Mouse (Mus musculus) kidney, postnatal 14 days (tissue): Measurements from ENCODE around the gene St6gal1.

ENCODE experiments used
- DNase-seq: peaks from one replicate; pipeline ENCODE4 v3.0.0; 2022; ENCODE audit warnings: mixed read lengths

St6gal1 gene

DNA sequence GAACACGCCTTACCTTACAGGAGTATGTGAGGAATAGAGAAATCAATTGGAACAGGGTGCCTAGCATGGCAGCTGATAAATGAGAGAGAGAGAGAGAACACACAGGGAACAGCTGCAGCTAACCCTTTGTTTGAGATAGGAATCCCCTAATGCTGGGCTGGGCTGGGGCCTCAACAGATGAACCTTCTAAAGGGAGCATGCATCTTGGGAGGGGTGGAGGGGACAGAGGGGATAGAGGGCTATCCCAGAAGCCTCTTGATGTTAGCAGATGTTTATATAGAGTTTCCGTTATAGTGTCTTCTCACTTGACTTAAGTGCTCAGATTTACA, 26.9 kb downstream of the St6gal1 start:
- DNase-seq: no peak

DNA sequence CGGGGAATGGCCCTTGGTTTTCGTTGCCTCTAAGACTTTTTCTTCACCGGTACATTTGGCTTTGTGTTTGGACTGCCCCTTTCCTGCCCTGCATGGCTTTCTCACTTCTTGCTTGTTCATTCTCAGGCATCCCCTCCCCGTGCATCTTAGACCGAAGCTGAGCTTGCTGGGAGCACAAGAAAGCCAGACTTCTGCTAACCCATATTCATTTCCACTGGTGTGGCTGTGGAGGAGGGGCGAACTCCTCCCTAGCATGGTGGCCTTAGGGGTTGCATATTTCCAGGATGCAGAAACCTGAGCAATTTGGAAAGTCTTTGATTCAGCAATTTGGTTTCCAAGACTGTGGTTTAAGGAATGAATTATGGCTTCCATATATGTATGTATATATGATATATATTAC, 29.1 kb downstream of the St6gal1 start:
- DNase-seq: no peak

DNA sequence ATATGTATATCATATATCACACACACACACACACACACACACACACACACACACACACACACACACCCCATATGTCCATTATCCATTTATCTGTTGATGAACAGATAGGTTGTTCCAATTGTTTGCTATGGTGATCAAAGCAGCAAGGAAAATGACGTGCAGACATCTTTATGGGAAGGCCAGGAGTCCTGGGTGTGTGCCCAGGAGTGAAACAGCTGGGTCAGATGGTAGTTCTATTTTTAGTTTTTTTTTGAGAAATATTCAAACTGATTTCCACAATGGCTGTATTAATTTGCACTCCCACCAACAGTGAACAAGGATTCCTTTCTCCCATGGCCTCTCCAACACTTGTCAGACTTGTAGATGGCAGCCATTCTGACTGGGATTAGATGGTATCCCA, 29.5 kb downstream of the St6gal1 start:
- no peak for DNase-seq

DNA sequence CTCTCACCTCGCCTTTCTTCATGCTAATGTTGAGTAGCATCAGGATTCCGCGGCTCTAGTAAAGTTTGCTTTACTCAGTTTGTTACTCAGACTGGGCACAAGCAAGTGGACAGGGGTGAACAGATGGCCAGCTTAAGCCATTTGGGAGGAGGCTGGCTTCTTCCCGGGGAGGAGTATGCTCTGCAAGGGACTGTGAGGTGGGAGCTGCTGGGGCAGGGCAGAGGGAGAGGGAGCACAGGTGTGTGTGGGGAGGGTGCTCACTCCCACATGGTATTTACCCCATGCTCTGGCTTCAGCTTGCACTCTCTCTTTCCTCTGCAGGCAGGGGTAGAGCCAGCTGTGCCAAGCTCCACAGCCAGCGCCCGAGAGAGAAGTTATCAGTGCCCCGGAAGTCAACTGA, 32.1 kb downstream of the St6gal1 start:
- DNase-seq: no peak

DNA sequence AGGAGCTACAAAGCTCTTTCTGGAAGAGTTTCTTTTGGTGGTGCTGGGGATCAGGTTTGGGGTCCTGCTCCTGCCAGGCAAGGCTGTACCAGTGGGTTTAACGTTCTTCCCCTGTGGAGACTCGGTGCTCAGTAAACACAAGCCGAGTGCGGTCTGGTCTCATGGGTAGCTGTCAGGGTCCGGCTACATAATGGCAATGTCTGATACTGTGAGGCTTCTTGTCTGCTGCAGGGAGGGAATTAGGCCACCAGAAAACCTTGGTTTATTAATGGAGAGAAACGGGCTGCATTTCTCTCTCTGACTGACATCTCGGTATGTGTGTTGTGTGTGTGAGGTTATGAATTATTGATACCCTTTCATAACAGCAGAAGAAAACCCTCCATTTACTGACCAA, 33.9 kb downstream of the St6gal1 start:
- no peak for DNase-seq

- DNase-seq: no peak
Measured at GRCm38 (mm10) chr16:23258823-23259457, 34.4 kb downstream of the St6gal1 start.

DNA sequence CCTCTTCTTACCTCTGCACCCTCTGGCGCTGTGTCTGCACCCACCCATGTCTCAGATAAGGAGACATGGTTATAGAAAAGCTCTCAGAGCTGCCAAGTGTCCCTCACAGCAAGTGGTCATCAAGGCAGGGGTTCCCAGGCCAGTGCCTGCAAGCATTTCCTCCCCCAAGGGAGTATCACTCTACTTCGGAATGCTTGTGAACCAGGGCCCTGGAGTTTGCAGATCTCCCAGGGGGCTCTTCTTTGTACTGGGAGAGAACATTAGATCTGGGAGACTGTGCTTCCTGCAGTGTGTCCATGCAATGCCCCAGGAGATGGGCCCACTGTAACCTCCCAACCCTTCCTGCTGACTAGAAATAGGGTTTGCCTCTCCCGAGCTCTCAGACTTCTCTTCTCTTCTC, 35.0 kb downstream of the St6gal1 start:
- no peak for DNase-seq

DNA sequence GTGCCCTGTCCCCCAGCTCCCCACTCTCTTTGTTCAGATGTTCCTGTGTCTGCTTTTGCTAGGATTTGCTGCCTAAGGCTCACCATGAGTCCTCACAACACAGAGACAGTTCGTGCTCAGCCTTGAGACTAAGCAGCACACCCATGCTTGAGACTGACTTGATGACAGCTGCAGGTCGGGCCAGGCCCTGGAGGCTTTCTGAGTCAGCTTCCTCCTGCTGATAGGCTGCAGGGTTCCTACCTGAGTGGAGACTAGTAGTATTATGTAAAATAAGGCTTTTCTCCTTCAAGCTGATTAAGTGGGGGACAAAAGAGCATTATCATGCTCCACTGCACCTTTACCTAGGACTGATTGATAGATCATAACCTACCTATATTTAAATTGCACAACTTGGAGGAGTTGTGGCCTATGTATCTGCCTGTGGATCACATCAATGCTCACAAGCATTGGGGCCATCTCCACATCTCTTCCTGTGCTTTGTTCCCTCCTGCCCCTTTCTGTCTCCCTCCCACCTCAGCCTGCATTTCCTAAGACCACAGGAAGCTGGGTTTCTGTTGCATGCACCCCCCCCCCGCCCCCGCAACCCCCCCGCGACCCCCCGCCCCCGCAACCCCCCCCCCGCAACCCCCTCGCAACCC, 37.7 kb downstream of the St6gal1 start:
- no peak for DNase-seq

GRCm38 (mm10) chr16:23262846-23263245, 38.3 kb downstream of the St6gal1 start:
- DNase-seq: no peak

DNA sequence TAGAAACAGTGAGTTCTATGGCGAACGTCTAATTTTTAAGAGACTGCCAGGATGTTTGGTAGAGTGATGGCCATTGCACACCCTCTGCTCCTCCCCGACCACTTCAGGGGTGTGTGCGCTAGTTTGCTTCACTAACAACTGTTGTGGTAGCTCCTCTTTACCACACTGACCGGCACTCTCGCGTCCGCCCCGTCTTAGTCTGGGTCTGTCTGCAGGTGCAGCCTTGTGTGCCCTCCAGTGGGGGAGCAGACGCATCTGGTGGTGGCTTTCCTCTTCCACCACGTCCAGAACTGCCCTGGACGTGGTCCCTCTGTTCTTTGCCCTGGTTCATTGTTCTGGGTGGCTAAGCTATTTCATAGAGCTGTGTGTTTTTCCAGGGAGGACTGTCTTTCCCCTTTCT, 40.5 kb downstream of the St6gal1 start:
- no peak for DNase-seq

DNA sequence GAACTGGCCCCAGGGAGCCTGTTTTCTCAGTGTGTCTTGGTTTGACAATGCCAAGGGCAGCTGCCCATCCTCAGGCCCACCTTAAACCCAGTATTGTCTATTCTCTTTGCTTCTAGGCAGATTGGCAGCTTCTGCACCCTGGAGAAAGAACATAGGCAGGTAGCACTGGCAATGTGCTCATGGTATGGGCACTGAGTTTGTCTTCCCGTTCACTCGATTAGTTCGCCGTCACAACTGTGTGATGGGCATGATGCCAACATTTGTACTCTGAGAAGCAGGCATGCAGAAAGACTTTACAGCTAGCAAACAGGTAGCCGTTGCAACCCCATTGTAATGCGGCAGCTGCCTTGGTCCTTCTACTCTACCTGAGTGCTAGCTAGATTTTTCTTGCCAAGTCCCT, 40.9 kb downstream of the St6gal1 start:
- DNase-seq: peak; percentile 36

DNA sequence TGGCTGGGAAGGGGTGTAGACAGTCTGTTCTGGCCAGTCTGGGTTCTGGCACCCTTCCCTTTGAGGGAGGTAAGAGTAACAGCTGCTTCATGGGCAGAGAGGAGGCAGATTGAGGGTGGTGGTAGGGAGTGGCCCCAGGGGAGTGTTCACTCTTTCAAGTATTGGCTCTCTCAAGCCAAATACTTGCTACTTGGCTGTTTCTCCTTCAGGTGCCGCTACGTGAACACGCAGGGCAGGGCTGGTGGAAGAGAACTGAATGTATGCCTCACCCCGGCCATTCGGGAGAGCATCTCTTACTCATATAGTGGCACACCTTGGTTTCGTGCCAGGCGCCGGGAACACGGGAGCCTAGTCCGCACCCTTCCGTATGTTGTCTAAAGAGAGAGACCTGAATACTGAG, 41.8 kb downstream of the St6gal1 start:
- no peak for DNase-seq

DNA sequence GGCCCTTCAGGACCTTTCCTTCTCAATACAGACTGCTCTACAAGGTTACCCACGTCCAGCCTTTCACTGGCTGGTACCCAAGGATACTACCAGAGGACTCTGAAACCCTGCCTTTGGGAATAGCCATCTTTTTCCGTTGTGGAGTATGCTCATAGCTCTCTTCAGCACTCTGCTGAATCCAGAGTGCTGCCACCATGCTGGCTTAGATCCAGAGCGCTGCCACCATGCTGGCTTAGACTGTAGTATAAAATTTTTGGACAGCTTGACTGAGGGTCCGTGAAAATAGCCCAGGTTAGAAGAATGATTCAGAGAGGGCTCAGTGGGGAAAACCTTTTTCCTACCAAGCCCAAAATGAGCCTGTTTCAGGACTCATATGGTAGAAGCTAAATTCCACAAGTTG, 42.4 kb downstream of the St6gal1 start:
- no peak for DNase-seq

DNA sequence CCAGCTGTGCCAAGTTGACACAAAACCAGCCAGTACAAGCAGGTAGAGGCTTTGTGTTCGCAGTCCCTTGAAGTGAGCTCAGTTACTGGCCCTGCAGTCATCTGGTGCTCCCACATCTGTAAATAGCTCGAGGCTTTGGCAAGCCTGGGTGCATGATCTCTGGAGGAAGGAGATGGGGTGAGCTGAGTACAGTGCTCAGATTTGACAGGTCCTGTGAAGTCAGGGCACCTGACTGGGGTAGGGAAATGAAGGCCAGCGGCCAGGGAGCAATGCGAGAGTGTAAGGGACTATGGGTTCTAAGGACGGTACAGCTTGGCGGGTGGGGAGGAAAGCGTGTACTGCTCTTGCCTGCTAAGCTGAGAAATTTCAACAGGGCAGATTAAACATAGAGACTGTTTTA, 43.7 kb downstream of the St6gal1 start:
- DNase-seq: no peak

DNA sequence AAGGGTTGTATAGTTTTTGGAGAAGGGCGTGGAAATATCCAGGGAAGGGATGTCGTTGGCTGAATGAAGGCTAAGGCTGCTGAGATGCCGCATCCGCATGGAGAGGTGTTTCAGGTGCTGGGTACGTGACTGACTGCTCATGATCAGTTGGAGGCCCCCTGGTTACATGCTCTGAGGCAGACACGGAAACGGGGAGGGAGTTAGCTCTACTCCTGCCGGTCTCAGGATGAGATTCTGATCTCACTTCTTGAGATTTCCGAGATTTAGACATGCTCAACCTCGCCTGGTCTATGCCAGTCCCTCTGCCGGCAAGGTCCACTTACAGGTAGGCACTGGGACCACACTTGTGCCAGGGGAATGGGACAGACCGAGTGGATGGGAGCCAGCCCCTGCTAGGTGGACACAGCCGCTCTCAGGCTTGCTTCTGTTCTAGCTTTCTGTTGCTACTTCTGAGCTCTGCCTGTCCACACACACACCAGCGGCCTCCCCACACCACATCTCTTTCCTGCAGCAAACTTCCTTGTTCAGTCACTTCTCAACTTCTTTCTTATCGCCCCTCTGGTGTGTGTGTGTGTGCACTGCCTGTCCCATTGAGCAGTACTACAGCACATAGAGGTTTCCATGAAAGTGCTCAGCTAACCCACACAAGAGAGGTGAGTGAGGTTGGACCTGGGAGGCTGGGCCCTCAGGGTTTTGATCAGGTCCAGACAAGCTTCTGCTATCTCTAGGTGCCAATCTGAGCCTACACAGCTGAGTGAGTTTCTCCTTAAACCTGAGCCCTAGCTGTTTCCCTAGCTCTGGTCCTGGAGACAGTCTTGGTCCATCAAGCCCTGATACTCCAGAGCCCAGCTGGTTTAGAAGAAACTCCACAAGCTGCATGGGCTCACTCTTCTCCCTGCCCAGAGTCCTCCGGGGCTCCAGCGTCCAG, 44.8 kb downstream of the St6gal1 start:
- no peak for DNase-seq

DNA sequence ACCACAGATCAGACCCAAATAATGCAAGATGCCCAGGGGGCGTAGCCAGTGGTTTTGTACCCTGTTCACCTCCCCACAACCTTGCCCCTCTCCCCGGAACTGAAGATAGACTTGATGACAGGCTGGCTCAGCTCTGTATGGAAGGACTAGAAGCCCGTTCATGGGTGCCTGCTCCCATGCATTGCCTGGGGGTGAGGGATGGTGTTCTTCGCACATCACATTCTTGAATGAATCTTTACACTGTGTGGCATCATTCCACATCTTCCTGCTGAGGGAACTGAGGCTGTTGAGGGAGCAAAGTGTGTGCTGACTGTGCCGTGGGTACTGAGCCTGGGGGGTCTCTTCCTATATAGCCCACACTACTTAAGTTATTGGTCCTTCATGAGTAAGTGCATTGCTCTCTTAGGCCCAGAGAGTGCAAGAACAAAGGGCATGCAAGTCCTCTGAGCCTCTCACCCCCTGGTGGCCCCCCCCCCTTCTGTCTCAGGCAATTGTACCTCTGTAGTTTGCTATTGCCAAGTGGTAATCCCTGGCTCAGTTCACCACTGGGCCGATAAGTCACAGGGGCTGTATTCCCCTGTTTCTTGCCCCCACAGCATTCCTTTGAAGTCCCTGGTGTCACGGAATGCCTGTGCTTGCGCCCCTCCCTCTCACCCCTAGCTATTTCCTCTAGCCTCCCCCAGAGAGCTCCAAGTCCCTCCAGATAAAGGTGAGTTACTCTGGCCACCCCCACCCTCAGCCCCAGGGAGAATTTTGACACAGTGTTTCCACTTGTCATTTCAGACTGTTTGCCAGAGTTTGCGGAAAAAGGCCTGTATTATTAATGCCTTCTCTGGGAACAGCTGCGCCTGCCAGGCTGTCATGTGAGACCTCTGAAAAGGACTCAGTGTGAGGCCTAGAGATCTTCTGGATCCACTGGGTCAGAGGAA, 45.7 kb downstream of the St6gal1 start:
- DNase-seq: peak; percentile 21

GRCm38 (mm10) chr16:23270913-23271253, 46.3 kb downstream of the St6gal1 start:
- DNase-seq: no peak

GRCm38 (mm10) chr16:23271746-23272520, 47.4 kb downstream of the St6gal1 start:
- DNase-seq: no peak

DNA sequence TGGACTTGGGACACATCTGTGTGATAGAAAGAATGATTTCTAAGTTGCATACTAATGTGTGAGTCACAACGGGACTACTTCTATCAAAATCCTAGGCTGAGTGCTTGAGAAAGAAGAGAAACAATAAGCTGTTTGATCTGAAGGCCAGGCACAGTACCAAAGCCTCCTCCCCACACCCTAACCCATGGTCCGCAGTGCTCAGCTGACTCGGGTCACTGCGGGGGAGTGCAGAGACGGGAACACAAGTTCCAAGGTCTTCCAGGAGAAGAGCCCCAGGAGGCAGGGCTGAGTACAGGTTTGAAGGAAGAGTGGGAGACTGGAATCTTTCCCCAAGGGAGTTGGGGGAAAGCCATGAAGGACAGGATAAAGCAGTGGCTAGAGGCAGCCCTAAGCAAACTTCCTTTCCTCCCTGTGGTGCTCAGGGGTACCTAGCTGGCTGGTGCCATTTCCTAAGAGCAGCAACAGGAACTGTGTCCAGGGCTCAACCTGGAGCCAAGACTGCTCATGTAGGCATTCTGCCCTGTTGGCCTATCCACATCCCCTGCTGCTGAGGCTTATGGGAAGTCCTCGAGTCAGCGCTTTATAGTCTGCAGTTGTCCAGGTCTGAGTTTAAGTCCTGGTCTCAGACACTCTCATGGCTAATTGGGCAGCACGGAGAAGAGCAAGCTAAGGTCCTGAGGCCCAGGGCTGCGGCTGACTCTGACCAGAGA, 48.1 kb downstream of the St6gal1 start:
- DNase-seq: no peak

- no peak for DNase-seq
Measured at GRCm38 (mm10) chr16:23274005-23274404, 49.5 kb downstream of the St6gal1 start.

GRCm38 (mm10) chr16:23274606-23275310, 50.2 kb downstream of the St6gal1 start:
- no peak for DNase-seq
